Mouse (Mus musculus) myocyte (in vitro differentiated cells): ENCODE results near the gene Prph.

ENCODE experiments used
- E2F4 ChIP-seq: IDR thresholded peaks from one replicate; pipeline ENCODE4 v1.6.1; 2011; ENCODE audit warnings: mild to moderate bottlenecking, control low read depth, moderate library complexity; ENCODE audit not compliant: insufficient read depth
- POLR2A ChIP-seq: IDR thresholded peaks from one replicate; pipeline ENCODE4 v1.6.1; 2011; ENCODE audit warnings: low read depth, mild to moderate bottlenecking, control low read depth, moderate library complexity; ENCODE audit not compliant: insufficient read length
- REST ChIP-seq: IDR thresholded peaks from one replicate; pipeline ENCODE4 v1.6.1; 2011; ENCODE audit warnings: mild to moderate bottlenecking, control low read depth, moderate library complexity; ENCODE audit not compliant: insufficient read depth, insufficient read length
- USF1 ChIP-seq: IDR thresholded peaks from one replicate; pipeline ENCODE4 v1.6.1; 2011; ENCODE audit warnings: low read depth, mild to moderate bottlenecking, control low read depth, moderate library complexity

DNA sequence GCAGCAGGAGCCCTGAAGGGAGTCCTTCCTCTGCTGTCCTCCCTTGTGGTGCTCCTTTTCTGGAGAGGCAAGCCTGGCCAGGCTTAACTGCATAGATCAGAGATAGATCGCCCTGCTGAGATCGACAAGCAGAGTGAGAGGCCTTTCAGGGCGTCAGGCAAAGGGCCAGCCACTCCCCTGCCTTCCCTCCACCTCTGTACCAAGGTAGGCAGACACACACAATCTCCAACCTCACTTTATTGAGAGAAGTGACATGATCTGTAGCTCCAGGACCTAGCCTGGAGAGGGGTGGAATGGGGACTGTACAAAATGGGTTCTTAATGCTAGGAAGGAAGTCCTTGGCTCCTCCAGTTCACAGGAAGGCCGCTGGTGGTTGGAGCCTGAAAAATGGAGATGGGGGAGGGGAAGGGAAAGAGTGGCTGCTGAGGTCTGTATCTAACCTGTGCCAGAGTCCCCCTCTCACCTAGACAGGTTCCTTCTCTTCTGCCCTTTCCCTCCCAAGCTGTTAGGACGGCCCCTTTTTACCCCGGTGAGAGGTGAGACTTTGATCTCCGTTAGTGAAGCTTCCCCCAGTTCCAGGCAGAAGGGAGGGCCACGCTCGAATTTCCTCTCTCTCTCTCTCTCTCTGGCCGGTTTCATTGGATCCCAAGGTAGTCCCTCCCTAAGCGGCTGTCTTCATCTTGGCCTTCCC lies 29.0 kb downstream of the Prph start:
- TF ChIP-seq POLR2A, result no peak
- TF ChIP-seq USF1, result no peak
- TF ChIP-seq REST, result no peak
- no peak for TF ChIP-seq E2F4
